Mouse (Mus musculus) thymus, adult 2 months (tissue): ENCODE data around the gene Lrrc26. TPM values are rescaled to one million over a fixed set of nuclear protein-coding genes. Genes with fewer than 3 reads are reported as not detected.
A peak's percentile ranks its signal among the peaks of the same experiment; 100 is the strongest.

Experiments used
- DNase-seq: peaks from one replicate; pipeline ENCODE4 v3.0.0; 2021
- H3K27ac ChIP-seq: fragments of 200-500 bp; 2 replicates; pipeline ENCODE4 v1.5.1; 2012; ENCODE audit warnings: low read length, control low read depth; ENCODE audit not compliant: control insufficient read depth, insufficient read depth
- H3K27me3 ChIP-seq: fragments of 200-500 bp; 2 replicates; pipeline ENCODE4 v1.6.1; 2012; ENCODE audit warnings: mild to moderate bottlenecking, low read length, moderate library complexity, mixed read lengths; ENCODE audit not compliant: control insufficient read depth, insufficient read depth
- H3K36me3 ChIP-seq: fragments of 200-500 bp; 2 replicates; pipeline ENCODE4 v1.6.1; 2012; ENCODE audit warnings: mild to moderate bottlenecking, low read length, moderate library complexity; ENCODE audit not compliant: control insufficient read depth, insufficient read depth
- H3K4me1 ChIP-seq: fragments of 200-500 bp; replicated peaks from 2 replicates; pipeline ENCODE4 v1.6.1; 2012; ENCODE audit warnings: low read length; ENCODE audit not compliant: control insufficient read depth, insufficient read depth
- H3K4me3 ChIP-seq: fragments of 200-500 bp; 2 replicates; pipeline ENCODE4 v1.5.1; 2012; ENCODE audit warnings: mild to moderate bottlenecking, low read length, control low read depth, moderate library complexity; ENCODE audit not compliant: control insufficient read depth, insufficient read depth
- CTCF ChIP-seq: fragments of 200-500 bp; IDR thresholded peaks from 2 replicates; pipeline ENCODE4 v1.5.1; 2012; ENCODE audit warnings: mild to moderate bottlenecking, control low read depth, low read length, moderate library complexity, borderline replicate concordance; ENCODE audit not compliant: control insufficient read depth, poor library complexity, insufficient read depth; ENCODE audit errors: extremely low read depth
- POLR2A ChIP-seq: fragments of 200-500 bp; IDR thresholded peaks from 2 replicates; pipeline ENCODE4 v1.6.1; 2012; ENCODE audit warnings: mild to moderate bottlenecking, low read length, control low read depth, moderate library complexity; ENCODE audit not compliant: control insufficient read depth, poor library complexity, insufficient read depth; ENCODE audit errors: extremely low read depth
- WGBS: fragments of 180-500 bp; shearing (Covaris S2); methylation state at CpG from one replicate; pipeline ENCODE4 v1.1.7; 2018; 5-methylcytosine and 5-hydroxymethylcytosine counted together
- polyA plus RNA-seq: library from polyadenylated mRNA; depleted of rRNA; stranded (reverse); fragments of >200 nt; gene quantifications from 2 replicates; pipeline ENCODE4 v1.2.3, GENCODE M21; 2012

Gene Lrrc26
- polyA plus RNA-seq, 1 experiment, result 1.6 TPM

- no peaks in the 10 kb centered on the region for H3K27me3 ChIP-seq
- no peaks in the 10 kb centered on the region for H3K36me3 ChIP-seq
- peaks cover 22% of the 10 kb centered on the region for H3K4me1 ChIP-seq
- TF ChIP-seq CTCF (no peak), POLR2A (no peak)
- no peak for DNase-seq
- H3K27ac ChIP-seq, result no peak overlapping the region
- WGBS, result 55% methylated on average over 12 of the region's 12 CpGs
- H3K4me3 ChIP-seq, result peak overlapping the region; percentile 29; the same call in 1 of the 2 replicates
These were observed 27.8 kb upstream of the Lrrc26 start for GRCm38 (mm10) chr2:25261870-25262269.

GRCm38 (mm10) chr2:25262291-25262767, 27.4 kb upstream of the Lrrc26 start, which contains the start of gene Tprn:
Tprn (plus strand) TSS chr2:25262618.
- Histone ChIP-seq H3K4me1 (peaks cover 22% of the 10 kb centered on the region), H3K27me3 (no peaks in the 10 kb centered on the region), H3K4me3 (peak within 1 kb of the TSS; percentile 59), H3K27ac (no peak within 1 kb of the TSS), H3K36me3 (no peaks in the 10 kb centered on the region)
- peak; percentile 95 for DNase-seq
- TF ChIP-seq POLR2A (peak; percentile 54), CTCF (no peak)
- WGBS, result under 1% methylated on average over 39 of the region's 39 CpGs

GRCm38 (mm10) chr2:25262795-25263622, 26.7 kb upstream of the Lrrc26 start:
- DNase-seq, result peak; percentile 52
- peaks cover 22% of the 10 kb centered on the region for H3K4me1 ChIP-seq
- H3K27ac ChIP-seq, result no peak overlapping the region

GRCm38 (mm10) chr2:25263623-25264285, 26.0 kb upstream of the Lrrc26 start:
- H3K27ac ChIP-seq, result no peak overlapping the region
- WGBS, result 48% methylated on average over 12 of the region's 12 CpGs
- TF ChIP-seq POLR2A, result no peak
- TF ChIP-seq CTCF, result no peak

More at GRCm38 (mm10) chr2:25262795-25263622, 26.7 kb upstream of the Lrrc26 start:
- WGBS, result under 1% methylated on average over 82 of the region's 82 CpGs
- TF ChIP-seq CTCF (no peak), POLR2A (no peak)
- Histone ChIP-seq H3K4me3 (peak overlapping the region; percentile 59), H3K27me3 (no peaks in the 10 kb centered on the region), H3K36me3 (no peaks in the 10 kb centered on the region)

GRCm38 (mm10) chr2:25264286-25264660, 25.4 kb upstream of the Lrrc26 start:
- peaks cover 22% of the 10 kb centered on the region for H3K4me1 ChIP-seq
- TF ChIP-seq CTCF, result no peak
- no peak for TF ChIP-seq POLR2A
- no peaks in the 10 kb centered on the region for H3K36me3 ChIP-seq
- H3K27me3 ChIP-seq, result no peaks in the 10 kb centered on the region
- no peak for DNase-seq
- no peak overlapping the region for H3K27ac ChIP-seq
- H3K4me3 ChIP-seq, result no peak overlapping the region
- WGBS, result 73% methylated on average over 5 of the region's 5 CpGs

More at GRCm38 (mm10) chr2:25263623-25264285, 26.0 kb upstream of the Lrrc26 start:
- Histone ChIP-seq H3K27me3 (no peaks in the 10 kb centered on the region), H3K36me3 (no peaks in the 10 kb centered on the region), H3K4me1 (peaks cover 22% of the 10 kb centered on the region), H3K4me3 (peak overlapping the region; percentile 59)
- no peak for DNase-seq

GRCm38 (mm10) chr2:25264851-25265250, 24.9 kb upstream of the Lrrc26 start:
- no peak for TF ChIP-seq POLR2A
- no peak for TF ChIP-seq CTCF
- H3K27ac ChIP-seq, result no peak overlapping the region
- 90% methylated on average over 3 of the region's 3 CpGs for WGBS
- H3K27me3 ChIP-seq, result no peaks in the 10 kb centered on the region
- peaks cover 22% of the 10 kb centered on the region for H3K4me1 ChIP-seq
- peaks cover under 1% of the 10 kb centered on the region for H3K36me3 ChIP-seq
- no peak for DNase-seq
- H3K4me3 ChIP-seq, result no peak overlapping the region

GRCm38 (mm10) chr2:25265897-25266656, 23.6 kb upstream of the Lrrc26 start:
- no peak overlapping the region for H3K4me3 ChIP-seq
- 61% methylated on average over 6 of the region's 6 CpGs for WGBS
- no peak for TF ChIP-seq CTCF
- no peak for DNase-seq
- H3K27ac ChIP-seq, result no peak overlapping the region
- peaks cover 24% of the 10 kb centered on the region for H3K4me1 ChIP-seq
- H3K27me3 ChIP-seq, result no peaks in the 10 kb centered on the region
- H3K36me3 ChIP-seq, result peaks cover 12% of the 10 kb centered on the region
